Mouse (Mus musculus): ENCODE results near the gene Lce1l. TPM values are rescaled to one million over a fixed set of nuclear protein-coding genes. Genes with fewer than 3 reads are reported as not detected.

The Lce1l gene
- polyA plus RNA-seq (2012; rRNA removed) (not detected in 2 replicates), polyA plus RNA-seq (2014; fragmentation: Nextera tagmentation; extraction: Ambion mirVana) (not detected in 2 replicates)

GRCm38 (mm10) chr3:92851186-92851585 is at the start of gene Lce1l:
Gene Lce1l, minus strand, starts transcription at chr3:92851286.
- WGBS (ENCODE audit: insufficient replicate concordance): 57% methylated on average over 3 of the region's 3 CpGs
- Histone ChIP-seq H3K27me3 (ENCODE audit: control insufficient read depth, insufficient read depth, low read length) (no peaks in the 10 kb centered on the region), H3K4me3 (ENCODE audit: insufficient read depth in 1 of 2, low read depth in 2 of 2, low read length in 2 of 2) (no peak within 1 kb of the TSS), H3K36me3 (replicated peaks; ENCODE audit: control insufficient read depth, insufficient read depth, low read depth) (no peaks in the 10 kb centered on the region), H3K4me1 (replicated peaks; ENCODE audit: control insufficient read depth in 2 of 2, insufficient read depth in 2 of 2, low read length in 1 of 2) (no peaks in the 10 kb centered on the region), H3K9ac (replicated peaks) (no peak within 1 kb of the TSS), H3K27ac (no peak within 1 kb of the TSS), H3K9me3 (ENCODE audit: control insufficient read depth, low read length) (no peaks in the 10 kb centered on the region), H3K4me2 (ENCODE audit: low read depth) (no peak within 1 kb of the TSS)
- ATAC-seq (ENCODE audit: insufficient read depth): no peak
- TF ChIP-seq EP300 (IDR thresholded peaks at IDR 0.05; ENCODE audit: low read depth) (no peak), CTCF (IDR thresholded peaks at IDR 0.05; ENCODE audit: low read depth) (no peak)
- no peak for DNase-seq (ENCODE audit: low read depth in 3 of 3, low spot score in 3 of 3)

- Histone ChIP-seq H3K9ac (replicated peaks) (no peak overlapping the region), H3K9me3 (ENCODE audit: control insufficient read depth, low read length) (no peaks in the 10 kb centered on the region), H3K27ac (no peak overlapping the region), H3K36me3 (replicated peaks; ENCODE audit: control insufficient read depth, insufficient read depth, low read depth) (no peaks in the 10 kb centered on the region), H3K4me3 (ENCODE audit: insufficient read depth in 1 of 2, low read depth in 2 of 2, low read length in 2 of 2) (no peak overlapping the region), H3K4me1 (replicated peaks; ENCODE audit: control insufficient read depth in 2 of 2, insufficient read depth in 2 of 2, low read length in 1 of 2) (no peaks in the 10 kb centered on the region), H3K4me2 (ENCODE audit: low read depth) (no peak overlapping the region), H3K27me3 (ENCODE audit: control insufficient read depth, insufficient read depth, low read length) (no peaks in the 10 kb centered on the region)
- no peak for DNase-seq (ENCODE audit: low read depth in 3 of 3, low spot score in 3 of 3)
- TF ChIP-seq CTCF (IDR thresholded peaks at IDR 0.05; ENCODE audit: low read depth) (no peak), EP300 (IDR thresholded peaks at IDR 0.05; ENCODE audit: low read depth) (no peak)
- WGBS (ENCODE audit: insufficient replicate concordance): 16% methylated on average over 1 of the region's 1 CpGs
- no peak for ATAC-seq (ENCODE audit: insufficient read depth)
These were observed 43.4 kb upstream of the Lce1l start for GRCm38 (mm10) chr3:92894489-92894888.

- Histone ChIP-seq H3K9ac (replicated peaks) (no peak overlapping the region), H3K4me3 (ENCODE audit: insufficient read depth in 1 of 2, low read depth in 2 of 2, low read length in 2 of 2) (no peak overlapping the region), H3K4me2 (ENCODE audit: low read depth) (no peak overlapping the region), H3K27ac (no peak overlapping the region), H3K9me3 (ENCODE audit: control insufficient read depth, low read length) (no peaks in the 10 kb centered on the region), H3K36me3 (replicated peaks; ENCODE audit: control insufficient read depth, insufficient read depth, low read depth) (no peaks in the 10 kb centered on the region), H3K4me1 (replicated peaks; ENCODE audit: control insufficient read depth in 2 of 2, insufficient read depth in 2 of 2, low read length in 1 of 2) (no peaks in the 10 kb centered on the region), H3K27me3 (ENCODE audit: control insufficient read depth, insufficient read depth, low read length) (no peaks in the 10 kb centered on the region)
- TF ChIP-seq CTCF (IDR thresholded peaks at IDR 0.05; ENCODE audit: low read depth): no peak
- no peak for TF ChIP-seq EP300 (IDR thresholded peaks at IDR 0.05; ENCODE audit: low read depth)
- ATAC-seq (ENCODE audit: insufficient read depth): no peak
- WGBS (ENCODE audit: insufficient replicate concordance): 54% methylated on average over 3 of the region's 3 CpGs
- DNase-seq (ENCODE audit: low read depth in 3 of 3, low spot score in 3 of 3): no peak
These were observed 43.0 kb upstream of the Lce1l start for GRCm38 (mm10) chr3:92894063-92894462.

- Histone ChIP-seq H3K4me2 (ENCODE audit: low read depth) (no peak overlapping the region), H3K36me3 (replicated peaks; ENCODE audit: control insufficient read depth, insufficient read depth, low read depth) (no peaks in the 10 kb centered on the region), H3K27me3 (ENCODE audit: control insufficient read depth, insufficient read depth, low read length) (no peaks in the 10 kb centered on the region), H3K9me3 (ENCODE audit: control insufficient read depth, low read length) (no peaks in the 10 kb centered on the region), H3K4me3 (ENCODE audit: insufficient read depth in 1 of 2, low read depth in 2 of 2, low read length in 2 of 2) (no peak overlapping the region), H3K4me1 (replicated peaks; ENCODE audit: control insufficient read depth in 2 of 2, insufficient read depth in 2 of 2, low read length in 1 of 2) (no peaks in the 10 kb centered on the region), H3K27ac (no peak overlapping the region), H3K9ac (replicated peaks) (no peak overlapping the region)
- no peak for DNase-seq (ENCODE audit: low read depth in 3 of 3, low spot score in 3 of 3)
- TF ChIP-seq EP300 (IDR thresholded peaks at IDR 0.05; ENCODE audit: low read depth) (no peak), CTCF (IDR thresholded peaks at IDR 0.05; ENCODE audit: low read depth) (no peak)
- 57% methylated on average over 3 of the region's 3 CpGs for WGBS (ENCODE audit: insufficient replicate concordance)
- no peak for ATAC-seq (ENCODE audit: insufficient read depth)
These were observed 23.1 kb upstream of the Lce1l start for GRCm38 (mm10) chr3:92874180-92874579.

GRCm38 (mm10) chr3:92870116-92870515 is 19.0 kb upstream of the Lce1l start, which contains the start of gene 2310050C09Rik:
Gene 2310050C09Rik, minus strand, starts transcription at chr3:92870216.
- 57% methylated on average over 4 of the region's 4 CpGs for WGBS (ENCODE audit: insufficient replicate concordance)
- ATAC-seq (ENCODE audit: insufficient read depth) (no peak), DNase-seq (ENCODE audit: low read depth in 3 of 3, low spot score in 3 of 3) (no peak)
- Histone ChIP-seq H3K4me2 (ENCODE audit: low read depth) (no peak within 1 kb of the TSS), H3K9me3 (ENCODE audit: control insufficient read depth, low read length) (no peaks in the 10 kb centered on the region), H3K4me1 (replicated peaks; ENCODE audit: control insufficient read depth in 2 of 2, insufficient read depth in 2 of 2, low read length in 1 of 2) (no peaks in the 10 kb centered on the region), H3K27me3 (ENCODE audit: control insufficient read depth, insufficient read depth, low read length) (no peaks in the 10 kb centered on the region), H3K4me3 (ENCODE audit: insufficient read depth in 1 of 2, low read depth in 2 of 2, low read length in 2 of 2) (no peak within 1 kb of the TSS), H3K36me3 (replicated peaks; ENCODE audit: control insufficient read depth, insufficient read depth, low read depth) (no peaks in the 10 kb centered on the region), H3K9ac (replicated peaks) (no peak within 1 kb of the TSS), H3K27ac (no peak within 1 kb of the TSS)
- TF ChIP-seq CTCF (IDR thresholded peaks at IDR 0.05; ENCODE audit: low read depth) (no peak), EP300 (IDR thresholded peaks at IDR 0.05; ENCODE audit: low read depth) (no peak)
